Mouse (Mus musculus) megakaryocyte-erythroid progenitor cell, adult 5 weeks (primary cell): ENCODE results near the gene Gm5089. TPM values are rescaled to one million over a fixed set of nuclear protein-coding genes. Genes with fewer than 3 reads are reported as not detected.

Experiments used
- polyA plus RNA-seq: library from polyadenylated mRNA; stranded (reverse); fragments of >175 nt; gene quantifications from 2 replicates; pipeline ENCODE4 v1.2.3, GENCODE M21; 2012

Gm5089 gene
- polyA plus RNA-seq: not detected in 2 replicates

DNA sequence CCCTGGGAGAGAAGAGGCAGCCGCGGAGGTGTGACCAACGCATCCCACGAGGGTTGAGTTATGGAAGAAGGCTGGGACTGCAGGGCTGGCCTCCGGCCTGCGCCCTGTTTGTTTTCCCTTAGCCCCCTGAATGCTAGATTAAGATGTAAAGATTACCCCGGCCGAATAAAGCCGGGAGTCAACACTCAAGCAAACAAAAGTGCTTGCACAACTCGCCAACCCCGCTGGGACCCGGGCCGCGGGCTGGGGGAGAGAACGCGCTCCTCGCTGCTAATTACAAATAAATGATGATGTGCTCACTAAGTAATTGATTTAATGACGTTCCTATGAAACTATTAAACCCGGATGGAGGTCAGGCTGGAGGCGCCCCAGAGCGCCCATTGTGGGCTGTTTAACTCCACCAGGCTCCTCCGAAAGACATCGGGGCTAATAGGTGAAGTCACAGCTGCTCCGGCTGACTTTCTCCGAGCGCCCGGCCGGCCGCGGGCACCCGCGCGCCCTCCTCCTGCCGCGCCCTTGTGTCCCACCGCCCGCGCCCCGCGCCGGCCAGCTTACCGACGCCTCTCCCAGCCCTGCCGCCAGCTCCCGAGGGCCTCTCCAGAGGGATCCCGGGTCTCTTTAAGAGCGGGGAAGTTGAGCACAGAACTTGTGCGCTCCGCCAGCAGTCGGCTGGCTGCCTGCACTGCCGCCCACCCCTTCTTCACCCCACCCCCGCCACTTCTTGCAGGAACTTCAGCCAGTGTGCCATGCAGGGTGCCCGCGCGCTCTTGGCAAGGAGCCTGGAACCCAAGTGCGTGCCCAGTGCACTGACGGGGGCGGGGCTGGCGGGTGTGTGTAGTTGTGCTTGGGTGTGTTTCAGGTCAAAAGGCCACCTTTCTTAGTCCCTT lies at the start of gene Gm5089:
Gene Gm5089 (minus strand): TSS at position 620 of the 887 bp plus-strand sequence.

GRCm38 (mm10) chr14:122490441-122491328 lies 39.8 kb upstream of the Gm5089 start, which contains the start of gene Gm10837:
Gene Gm10837, plus strand, starts transcription at chr14:122490586.

GRCm38 (mm10) chr14:122474891-122475556 lies 24.1 kb upstream of the Gm5089 start, which contains the start of gene Zic2:
Gene Zic2, plus strand, starts transcription at chr14:122475435.

DNA sequence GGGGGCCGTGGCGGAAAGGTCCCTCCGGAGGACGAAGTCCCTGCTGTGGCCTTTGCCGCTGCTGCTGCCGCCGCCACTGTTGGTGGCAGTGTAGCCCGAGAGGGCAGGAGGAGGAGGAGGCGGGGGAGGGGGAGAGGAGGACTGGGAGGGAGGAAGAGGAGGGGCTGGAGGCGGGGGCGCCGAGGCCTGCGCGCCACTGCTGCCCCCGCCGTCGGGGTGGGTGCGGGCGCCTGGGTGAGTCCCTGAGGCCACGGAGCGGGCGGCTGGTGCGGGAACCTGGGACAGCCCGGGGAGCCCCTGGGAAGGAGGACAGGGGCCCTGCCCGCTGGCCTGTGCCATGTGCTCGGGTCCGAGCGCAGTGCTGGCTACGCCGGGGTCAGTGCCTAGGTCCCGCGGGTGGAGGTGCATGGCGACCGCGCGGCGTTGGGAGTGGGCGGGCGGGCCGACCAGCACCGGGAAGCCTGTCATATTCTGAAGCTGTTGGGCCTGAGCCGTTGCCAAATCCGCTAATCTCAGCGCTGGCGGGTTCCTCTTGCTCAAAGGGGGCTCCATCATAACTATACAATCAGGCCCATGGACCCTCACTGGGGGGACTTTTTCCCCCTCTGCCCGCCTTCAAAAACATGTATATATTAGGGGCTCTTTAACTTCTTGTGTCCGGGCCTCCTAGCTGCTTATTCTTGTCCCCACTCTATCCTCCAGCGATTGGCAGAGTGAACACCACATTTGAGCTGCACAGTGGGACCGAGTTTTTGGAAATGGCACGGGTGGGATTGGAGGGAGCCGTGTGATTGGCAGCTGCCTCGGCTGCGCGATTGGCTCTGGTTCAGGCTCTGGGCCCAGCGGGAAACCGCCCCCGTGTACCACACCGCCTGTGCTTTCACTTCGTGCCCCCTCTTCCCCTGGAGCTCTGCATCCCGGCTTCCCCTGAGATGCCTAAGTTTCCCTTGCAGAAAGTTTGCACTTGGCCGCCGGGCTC lies 14.1 kb upstream of the Gm5089 start, which contains the start of gene Zic5:
Gene Zic5 (minus strand): TSS at position 915 of the 979 bp plus-strand sequence.

Other genes with a start within 250 kb of the Gm5089 start
- gene Zic5, start 14.6 kb upstream of the Gm5089 start, polyA plus RNA-seq: not detected in 2 replicates
- 0.02 TPM in 1 of 2 replicates, not detected in the other for gene Zic2, start 24.3 kb upstream of the Gm5089 start, polyA plus RNA-seq
- gene Gm10837, start 39.5 kb upstream of the Gm5089 start, polyA plus RNA-seq: not detected in 2 replicates
- gene Pcca, start 83.2 kb upstream of the Gm5089 start, polyA plus RNA-seq: 12.6 and 16.3 TPM in 2 replicates